Mouse (Mus musculus): ENCODE measurements around the gene Ggcx. TPM values are rescaled to one million over a fixed set of nuclear protein-coding genes. Genes with fewer than 3 reads are reported as not detected.
"Not testable (repeated sequence)": the region's sequence is repeated elsewhere in the genome, so short reads cannot be mapped to it uniquely, and the experiment has no call there.

The Ggcx gene
- polyA plus RNA-seq, 1 experiment from 2014 or later, result 10.7 TPM

- H3K4me2 ChIP-seq (replicated peaks; ENCODE audit: low read depth), result no peak overlapping the region
- no peak for TF ChIP-seq EP300 (optimal IDR thresholded peaks at IDR 0.05)
- TF ChIP-seq CTCF (IDR thresholded peaks at IDR 0.05; ENCODE audit: low read depth), result no peak
- ATAC-seq (ENCODE audit: low FRiP score, low TSS enrichment) (no peak), DNase-seq (ENCODE audit: low spot score) (no peak)
- H3K4me3 ChIP-seq (ENCODE audit: low read depth, low read length), result no peak overlapping the region
- H3K27me3 ChIP-seq (ENCODE audit: control insufficient read depth, insufficient read depth, low read length), result no peaks in the 10 kb centered on the region
- H3K4me1 ChIP-seq (replicated peaks; ENCODE audit: control insufficient read depth, insufficient read depth), result no peaks in the 10 kb centered on the region; the same call in 1 of the 2 replicates
- H3K27ac ChIP-seq (replicated peaks), result no peak overlapping the region; the same call in 1 of the 2 replicates
- WGBS, result 50% methylated on average over 7 of the region's 7 CpGs
- H3K9ac ChIP-seq (ENCODE audit: low read length), result no peak overlapping the region
- no peaks in the 10 kb centered on the region for H3K36me3 ChIP-seq (ENCODE audit: control insufficient read depth, insufficient read depth, low read length)
- H3K9me3 ChIP-seq (ENCODE audit: control insufficient read depth, low read length), result no peaks in the 10 kb centered on the region
Observed at GRCm38 (mm10) chr6:72454833-72455373, 40.8 kb downstream of the Ggcx start.

GRCm38 (mm10) chr6:72456567-72456966 is 42.5 kb downstream of the Ggcx start:
- WGBS, result 64% methylated on average over 4 of the region's 4 CpGs
- H3K27ac ChIP-seq (replicated peaks), result no peak overlapping the region
- no peak for ATAC-seq (ENCODE audit: low FRiP score, low TSS enrichment)
- no peak overlapping the region for H3K4me2 ChIP-seq (replicated peaks; ENCODE audit: low read depth)
- no peak overlapping the region for H3K9ac ChIP-seq (ENCODE audit: low read length)
- no peaks in the 10 kb centered on the region for H3K9me3 ChIP-seq (ENCODE audit: control insufficient read depth, low read length)
- H3K4me1 ChIP-seq (replicated peaks; ENCODE audit: control insufficient read depth, insufficient read depth), result no peaks in the 10 kb centered on the region; the same call in 1 of the 2 replicates
- no peak for TF ChIP-seq CTCF (IDR thresholded peaks at IDR 0.05; ENCODE audit: low read depth)
- no peak for TF ChIP-seq EP300 (optimal IDR thresholded peaks at IDR 0.05)
- H3K36me3 ChIP-seq (ENCODE audit: control insufficient read depth, insufficient read depth, low read length), result no peaks in the 10 kb centered on the region
- DNase-seq (ENCODE audit: low spot score), result no peak
- H3K4me3 ChIP-seq (ENCODE audit: low read depth, low read length), result no peak overlapping the region
- H3K27me3 ChIP-seq (ENCODE audit: control insufficient read depth, insufficient read depth, low read length), result no peaks in the 10 kb centered on the region

- Histone ChIP-seq H3K4me3 (ENCODE audit: low read depth, low read length) (no peak overlapping the region), H3K9me3 (ENCODE audit: control insufficient read depth, low read length) (no peaks in the 10 kb centered on the region), H3K4me2 (replicated peaks; ENCODE audit: low read depth) (no peak overlapping the region; the same call in 1 of the 2 replicates), H3K9ac (ENCODE audit: low read length) (no peak overlapping the region), H3K36me3 (ENCODE audit: control insufficient read depth, insufficient read depth, low read length) (no peaks in the 10 kb centered on the region), H3K27ac (replicated peaks) (peak overlapping the region; percentile 40; the same call in 1 of the 2 replicates), H3K4me1 (replicated peaks; ENCODE audit: control insufficient read depth, insufficient read depth) (no peaks in the 10 kb centered on the region; the same call in 1 of the 2 replicates), H3K27me3 (ENCODE audit: control insufficient read depth, insufficient read depth, low read length) (no peaks in the 10 kb centered on the region)
- DNase-seq (ENCODE audit: low spot score) (no peak), ATAC-seq (ENCODE audit: low FRiP score, low TSS enrichment) (no peak)
- 31% methylated on average over 7 of the region's 7 CpGs for WGBS
- no peak for TF ChIP-seq EP300 (optimal IDR thresholded peaks at IDR 0.05)
- no peak for TF ChIP-seq CTCF (IDR thresholded peaks at IDR 0.05; ENCODE audit: low read depth)
Observed at GRCm38 (mm10) chr6:72458418-72458817, 44.3 kb downstream of the Ggcx start.

- no peaks in the 10 kb centered on the region for H3K27me3 ChIP-seq (ENCODE audit: control insufficient read depth, insufficient read depth, low read length)
- H3K4me3 ChIP-seq (ENCODE audit: low read depth, low read length), result no peak overlapping the region
- H3K27ac ChIP-seq (replicated peaks), result 0 out of 2 replicates have a peak overlapping the region, but pooled peaks have one; percentile 40
- no peaks in the 10 kb centered on the region for H3K36me3 ChIP-seq (ENCODE audit: control insufficient read depth, insufficient read depth, low read length)
- DNase-seq (ENCODE audit: low spot score) (no peak), ATAC-seq (ENCODE audit: low FRiP score, low TSS enrichment) (no peak)
- H3K4me2 ChIP-seq (replicated peaks; ENCODE audit: low read depth), result no peak overlapping the region; the same call in 1 of the 2 replicates
- 12% methylated on average over 5 of the region's 5 CpGs for WGBS
- no peaks in the 10 kb centered on the region for H3K9me3 ChIP-seq (ENCODE audit: control insufficient read depth, low read length)
- no peak overlapping the region for H3K9ac ChIP-seq (ENCODE audit: low read length)
- H3K4me1 ChIP-seq (replicated peaks; ENCODE audit: control insufficient read depth, insufficient read depth), result no peaks in the 10 kb centered on the region; the same call in 1 of the 2 replicates
- TF ChIP-seq EP300 (optimal IDR thresholded peaks at IDR 0.05) (no peak), CTCF (IDR thresholded peaks at IDR 0.05; ENCODE audit: low read depth) (no peak)
Observed at GRCm38 (mm10) chr6:72458921-72459320, 44.8 kb downstream of the Ggcx start.

- H3K27ac ChIP-seq (replicated peaks), result no peak overlapping the region; the same call in 1 of the 2 replicates
- no peak overlapping the region for H3K9ac ChIP-seq (ENCODE audit: low read length)
- no peaks in the 10 kb centered on the region for H3K9me3 ChIP-seq (ENCODE audit: control insufficient read depth, low read length)
- DNase-seq (ENCODE audit: low spot score), result no peak
- ATAC-seq (ENCODE audit: low FRiP score, low TSS enrichment), result 0 out of 2 replicates have a peak, but pooled peaks have one; percentile 35
- H3K27me3 ChIP-seq (ENCODE audit: control insufficient read depth, insufficient read depth, low read length), result no peaks in the 10 kb centered on the region
- H3K4me1 ChIP-seq (replicated peaks; ENCODE audit: control insufficient read depth, insufficient read depth), result no peaks in the 10 kb centered on the region
- WGBS, result 45% methylated on average over 9 of the region's 9 CpGs
- no peaks in the 10 kb centered on the region for H3K36me3 ChIP-seq (ENCODE audit: control insufficient read depth, insufficient read depth, low read length)
- H3K4me3 ChIP-seq (ENCODE audit: low read depth, low read length), result no peak overlapping the region
- H3K4me2 ChIP-seq (replicated peaks; ENCODE audit: low read depth), result no peak overlapping the region
- no peak for TF ChIP-seq CTCF (IDR thresholded peaks at IDR 0.05; ENCODE audit: low read depth)
- no peak for TF ChIP-seq EP300 (optimal IDR thresholded peaks at IDR 0.05)
Observed at GRCm38 (mm10) chr6:72460036-72460801, 46.1 kb downstream of the Ggcx start.

GRCm38 (mm10) chr6:72462550-72463257 is 48.6 kb downstream of the Ggcx start:
- not testable (repeated sequence) for H3K9ac ChIP-seq (ENCODE audit: low read length); H3K4me3 ChIP-seq (ENCODE audit: low read depth, low read length); H3K9me3 ChIP-seq (ENCODE audit: control insufficient read depth, low read length); H3K36me3 ChIP-seq (ENCODE audit: control insufficient read depth, insufficient read depth, low read length); DNase-seq (ENCODE audit: low spot score); H3K27ac ChIP-seq (replicated peaks); H3K27me3 ChIP-seq (ENCODE audit: control insufficient read depth, insufficient read depth, low read length); H3K4me2 ChIP-seq (replicated peaks; ENCODE audit: low read depth); H3K4me1 ChIP-seq (replicated peaks; ENCODE audit: control insufficient read depth, insufficient read depth)
- ATAC-seq (ENCODE audit: low FRiP score, low TSS enrichment), result peak; percentile 47; the same call in 1 of the 2 replicates
- WGBS, result 59% methylated on average over 5 of the region's 5 CpGs

All from stomach, postnatal 0 days (tissue).